Mouse (Mus musculus): ENCODE measurements around the gene Mettl2.

Mettl2 gene

GRCm38 (mm10) chr11:105153068-105153833 is 27.0 kb downstream of the Mettl2 start:
- DNase-seq (ENCODE audit: low read depth), result no peak

GRCm38 (mm10) chr11:105155915-105156314 is 29.7 kb downstream of the Mettl2 start:
- no peak for DNase-seq (ENCODE audit: low read depth)

- DNase-seq (ENCODE audit: low read depth), result no peak
Observed at GRCm38 (mm10) chr11:105156748-105157267, 30.6 kb downstream of the Mettl2 start.

- no peak for DNase-seq (ENCODE audit: low read depth)
Observed at GRCm38 (mm10) chr11:105158047-105158446, 31.8 kb downstream of the Mettl2 start.

GRCm38 (mm10) chr11:105159673-105160360 is 33.6 kb downstream of the Mettl2 start:
- DNase-seq (ENCODE audit: low read depth), result no peak

GRCm38 (mm10) chr11:105161411-105161810 is 35.2 kb downstream of the Mettl2 start:
- no peak for DNase-seq (ENCODE audit: low read depth)

- no peak for DNase-seq (ENCODE audit: low read depth)
Observed at GRCm38 (mm10) chr11:105164516-105165510, 38.6 kb downstream of the Mettl2 start.

GRCm38 (mm10) chr11:105166780-105167179 is 40.6 kb downstream of the Mettl2 start:
- no peak for DNase-seq (ENCODE audit: low read depth)

- no peak for DNase-seq (ENCODE audit: low read depth)
Observed at GRCm38 (mm10) chr11:105178516-105178915, 52.3 kb downstream of the Mettl2 start, which contains the start of gene Tlk2. TSS of gene Tlk2 (plus strand) at chr11:105178807.

- no peak for DNase-seq (ENCODE audit: low read depth)
Observed at GRCm38 (mm10) chr11:105179523-105179922, 53.3 kb downstream of the Mettl2 start.

- no peak for DNase-seq (ENCODE audit: low read depth)
Observed at GRCm38 (mm10) chr11:105180471-105181091, 54.4 kb downstream of the Mettl2 start.

- peak; percentile 86 for DNase-seq (ENCODE audit: low read depth)
Observed at GRCm38 (mm10) chr11:105181126-105181637, 55.0 kb downstream of the Mettl2 start.

GRCm38 (mm10) chr11:105181689-105182460 is 55.6 kb downstream of the Mettl2 start:
- no peak for DNase-seq (ENCODE audit: low read depth)

GRCm38 (mm10) chr11:105182461-105182855 is 56.2 kb downstream of the Mettl2 start:
- DNase-seq (ENCODE audit: low read depth), result no peak

- no peak for DNase-seq (ENCODE audit: low read depth)
Observed at GRCm38 (mm10) chr11:105184678-105185077, 58.5 kb downstream of the Mettl2 start.

All from c-Kit-positive CD71-negative TER-119-negative erythroid progenitor cells, embryonic 14.5 days (primary cell).